Mouse (Mus musculus) testis, adult 2 months (tissue): ENCODE data around the gene Cpsf3. TPM values are rescaled to one million over a fixed set of nuclear protein-coding genes. Genes with fewer than 3 reads are reported as not detected.

Source experiments
- H3K27ac ChIP-seq: fragments of 200-500 bp; 2 replicates; pipeline ENCODE4 v1.5.1; 2012; ENCODE audit warnings: low read depth, low read length; ENCODE audit not compliant: control insufficient read depth, insufficient read depth
- H3K27me3 ChIP-seq: fragments of 200-500 bp; 2 replicates; pipeline ENCODE4 v1.6.1; 2012; ENCODE audit warnings: mild to moderate bottlenecking, low read length, moderate library complexity; ENCODE audit not compliant: control insufficient read depth, insufficient read depth
- H3K36me3 ChIP-seq: fragments of 200-500 bp; 2 replicates; pipeline ENCODE4 v1.6.1; 2012; ENCODE audit warnings: mild to moderate bottlenecking, low read length; ENCODE audit not compliant: control insufficient read depth, insufficient read depth
- H3K4me1 ChIP-seq: fragments of 200-500 bp; 2 replicates; pipeline ENCODE4 v1.6.1; 2012; ENCODE audit warnings: low read length; ENCODE audit not compliant: control insufficient read depth, insufficient read depth
- H3K4me3 ChIP-seq: fragments of 200-500 bp; 2 replicates; pipeline ENCODE4 v1.5.1; 2012; ENCODE audit warnings: low read depth, mild to moderate bottlenecking, low read length, moderate library complexity, mixed read lengths; ENCODE audit not compliant: control insufficient read depth
- CTCF ChIP-seq: fragments of 200-500 bp; IDR thresholded peaks from 2 replicates; pipeline ENCODE4 v1.5.1; 2012; ENCODE audit warnings: low read depth, mild to moderate bottlenecking, inconsistent platforms, low read length, moderate library complexity; ENCODE audit not compliant: control insufficient read depth, insufficient read depth, insufficient replicate concordance
- POLR2A ChIP-seq: fragments of 200-500 bp; IDR thresholded peaks from 2 replicates; pipeline ENCODE4 v1.6.1; 2012; ENCODE audit warnings: low read depth, mild to moderate bottlenecking, inconsistent platforms, low read length, moderate library complexity; ENCODE audit not compliant: control insufficient read depth
- polyA plus RNA-seq: library from polyadenylated mRNA; depleted of rRNA; stranded (reverse); fragments of >200 nt; gene quantifications from 2 replicates; pipeline ENCODE4 v1.2.3, GENCODE M21; 2012

Cpsf3 gene
- polyA plus RNA-seq, 1 experiment, result 21.6 TPM

DNA sequence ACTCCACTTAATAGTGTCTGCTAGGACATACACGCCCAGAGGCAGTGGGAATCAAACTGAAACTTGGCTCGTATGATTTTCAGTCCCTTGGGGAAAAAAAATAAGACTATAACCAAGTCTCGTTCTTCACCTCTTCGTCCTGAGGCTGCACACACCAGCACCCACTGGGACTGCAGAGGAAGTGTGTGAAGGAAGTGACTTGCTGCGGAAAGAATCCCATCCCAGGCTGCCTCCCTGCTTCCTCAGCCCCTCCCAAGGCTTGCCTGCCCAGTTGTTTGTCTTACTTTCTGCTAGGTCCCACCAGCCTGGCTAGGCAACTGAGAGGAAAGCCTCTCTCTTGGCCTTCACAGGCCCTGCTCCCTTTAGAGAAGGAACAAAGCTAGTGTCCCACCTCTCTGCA is 20.9 kb upstream of the Cpsf3 start:
- no peak overlapping the region for H3K4me3 ChIP-seq
- H3K4me1 ChIP-seq, result no peaks in the 10 kb centered on the region
- no peak overlapping the region for H3K27ac ChIP-seq
- H3K27me3 ChIP-seq, result no peaks in the 10 kb centered on the region
- H3K36me3 ChIP-seq, result no peaks in the 10 kb centered on the region
- TF ChIP-seq POLR2A (no peak), CTCF (no peak)

DNA sequence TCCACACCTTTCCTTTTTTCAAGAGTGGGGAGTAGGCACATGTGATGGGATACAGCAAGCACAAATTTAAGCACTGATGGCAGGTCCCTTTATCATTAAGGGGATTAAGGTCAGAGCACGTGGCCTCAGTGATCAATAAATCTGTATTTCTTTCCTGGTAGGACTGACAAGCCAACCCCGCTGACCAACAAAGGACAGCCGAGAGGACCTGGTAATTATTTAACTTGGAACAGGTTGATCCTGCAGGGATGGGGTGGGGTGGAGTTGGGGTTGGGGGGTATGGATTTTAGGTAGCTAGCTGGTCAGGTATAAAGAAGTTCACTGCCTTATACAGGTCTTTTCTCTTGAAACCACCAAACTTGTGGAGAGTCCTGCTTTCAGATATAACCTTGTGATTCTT is 20.2 kb upstream of the Cpsf3 start:
- Histone ChIP-seq H3K4me3 (no peak overlapping the region), H3K36me3 (no peaks in the 10 kb centered on the region), H3K27me3 (no peaks in the 10 kb centered on the region), H3K4me1 (no peaks in the 10 kb centered on the region), H3K27ac (no peak overlapping the region)
- TF ChIP-seq POLR2A (no peak), CTCF (no peak)

DNA sequence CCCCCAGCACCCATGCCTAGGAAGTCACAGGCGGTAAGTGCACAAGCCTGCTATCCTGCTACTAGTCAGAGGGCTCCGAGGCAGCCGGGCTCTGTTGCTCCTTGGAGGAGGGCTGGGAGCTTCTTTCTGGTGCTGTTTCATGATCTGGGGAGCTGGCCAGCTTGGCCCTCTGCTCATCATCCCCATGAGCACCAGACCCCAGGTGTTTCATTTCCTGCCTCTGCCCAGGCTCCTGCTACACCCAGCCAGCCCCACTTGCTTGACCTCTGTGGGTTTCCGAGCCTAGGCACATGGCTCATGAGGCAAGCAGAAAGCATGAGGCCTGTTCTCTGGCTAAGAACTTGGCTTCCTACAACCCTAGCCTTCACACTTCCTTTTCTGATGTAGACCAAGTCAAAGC is 19.7 kb upstream of the Cpsf3 start:
- no peak overlapping the region for H3K27ac ChIP-seq
- H3K4me3 ChIP-seq, result no peak overlapping the region
- no peaks in the 10 kb centered on the region for H3K27me3 ChIP-seq
- H3K36me3 ChIP-seq, result no peaks in the 10 kb centered on the region; the same call in 1 of the 2 replicates
- H3K4me1 ChIP-seq, result no peaks in the 10 kb centered on the region
- no peak for TF ChIP-seq POLR2A
- TF ChIP-seq CTCF, result no peak

DNA sequence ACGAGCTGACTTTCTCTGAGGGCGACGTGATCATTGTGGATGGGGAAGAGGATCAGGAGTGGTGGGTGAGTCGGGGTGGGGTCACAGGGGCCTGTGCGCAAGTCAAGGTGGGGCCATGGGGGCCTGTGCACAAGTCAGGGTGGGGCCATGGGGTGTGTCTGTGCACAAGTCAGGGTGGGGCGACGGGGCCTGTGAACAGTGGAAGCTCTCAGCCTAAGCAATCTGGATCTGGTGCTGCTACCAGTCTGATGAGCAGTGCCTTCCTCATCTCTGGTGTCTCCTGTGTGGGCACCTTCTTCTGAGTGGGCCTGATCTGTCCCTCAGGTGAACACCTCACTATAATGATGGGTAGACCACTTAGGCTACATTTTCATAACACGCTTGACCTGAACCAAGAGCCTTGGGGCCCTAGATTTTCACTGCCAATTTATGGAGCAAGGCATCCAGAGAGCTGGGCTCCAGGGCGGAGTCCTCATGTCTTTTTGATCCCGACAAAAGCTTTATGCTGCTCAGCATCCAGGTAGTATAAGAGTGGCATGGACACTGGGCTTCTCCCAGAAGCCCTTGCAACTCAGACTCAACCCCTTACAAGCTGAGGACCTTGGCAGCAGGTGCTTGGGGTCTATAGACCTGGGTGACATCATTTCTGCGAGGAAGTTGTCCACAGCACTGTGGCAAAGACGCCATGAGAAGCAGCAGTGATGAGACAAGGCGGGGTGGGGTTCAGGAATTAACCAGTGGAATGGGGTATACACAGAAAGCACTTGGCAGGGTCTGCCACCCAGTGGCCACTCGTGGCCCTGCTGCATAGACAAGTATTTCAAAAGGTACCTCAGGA is 19.0 kb upstream of the Cpsf3 start:
- no peaks in the 10 kb centered on the region; the same call in 1 of the 2 replicates for H3K36me3 ChIP-seq
- no peaks in the 10 kb centered on the region for H3K4me1 ChIP-seq
- no peak for TF ChIP-seq POLR2A
- TF ChIP-seq CTCF, result peak; percentile 53; the same call in 1 of the 2 replicates
- no peak overlapping the region for H3K27ac ChIP-seq
- no peak overlapping the region for H3K4me3 ChIP-seq
- H3K27me3 ChIP-seq, result no peaks in the 10 kb centered on the region

DNA sequence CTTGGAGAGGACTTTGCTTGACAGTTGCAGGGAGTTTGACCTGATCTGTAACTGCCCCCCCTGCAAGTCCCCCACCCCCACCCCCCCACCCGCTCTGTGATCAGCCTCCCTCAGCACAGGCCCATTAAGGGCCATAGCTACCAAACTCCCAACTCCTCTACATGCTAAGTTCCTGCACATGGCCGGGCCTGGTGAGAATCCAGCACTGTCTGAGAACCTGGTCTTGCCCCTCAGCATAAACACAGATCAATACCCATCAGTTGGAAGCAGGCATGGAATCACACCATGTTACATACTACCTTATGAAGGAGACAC is 18.4 kb upstream of the Cpsf3 start:
- H3K27me3 ChIP-seq, result no peaks in the 10 kb centered on the region
- H3K27ac ChIP-seq, result no peak overlapping the region
- no peak for TF ChIP-seq CTCF
- TF ChIP-seq POLR2A, result no peak
- no peak overlapping the region for H3K4me3 ChIP-seq
- H3K36me3 ChIP-seq, result no peaks in the 10 kb centered on the region; the same call in 1 of the 2 replicates
- no peaks in the 10 kb centered on the region for H3K4me1 ChIP-seq

DNA sequence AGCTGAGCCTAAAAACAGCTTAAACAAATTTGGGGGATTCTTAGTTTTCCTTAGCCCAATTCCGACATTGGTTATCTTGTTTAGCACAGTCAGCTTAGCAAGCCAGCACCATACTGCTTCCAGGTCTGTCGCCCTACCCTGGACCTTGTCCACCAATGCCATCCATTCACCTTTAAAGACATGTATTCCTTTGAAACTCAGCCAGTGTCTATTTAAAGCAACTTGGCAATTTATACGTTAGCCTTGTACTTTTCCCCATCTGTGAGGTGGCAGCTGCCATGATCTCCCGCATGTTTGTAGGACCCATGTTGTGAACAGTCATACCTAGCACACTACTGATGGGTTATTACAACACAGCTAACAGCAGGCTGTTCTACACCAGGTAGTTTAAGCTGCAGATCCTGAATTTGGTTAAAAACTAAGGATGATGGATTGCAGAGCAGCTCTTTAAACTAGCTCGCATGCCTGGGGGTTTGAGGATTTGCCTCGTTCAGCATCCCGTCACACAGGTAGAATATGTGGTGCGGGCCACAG is 17.0 kb upstream of the Cpsf3 start:
- H3K27me3 ChIP-seq, result no peaks in the 10 kb centered on the region
- no peaks in the 10 kb centered on the region for H3K4me1 ChIP-seq
- TF ChIP-seq CTCF, result no peak
- no peak for TF ChIP-seq POLR2A
- no peak overlapping the region for H3K4me3 ChIP-seq
- H3K27ac ChIP-seq, result no peak overlapping the region
- H3K36me3 ChIP-seq, result no peaks in the 10 kb centered on the region; the same call in 1 of the 2 replicates

DNA sequence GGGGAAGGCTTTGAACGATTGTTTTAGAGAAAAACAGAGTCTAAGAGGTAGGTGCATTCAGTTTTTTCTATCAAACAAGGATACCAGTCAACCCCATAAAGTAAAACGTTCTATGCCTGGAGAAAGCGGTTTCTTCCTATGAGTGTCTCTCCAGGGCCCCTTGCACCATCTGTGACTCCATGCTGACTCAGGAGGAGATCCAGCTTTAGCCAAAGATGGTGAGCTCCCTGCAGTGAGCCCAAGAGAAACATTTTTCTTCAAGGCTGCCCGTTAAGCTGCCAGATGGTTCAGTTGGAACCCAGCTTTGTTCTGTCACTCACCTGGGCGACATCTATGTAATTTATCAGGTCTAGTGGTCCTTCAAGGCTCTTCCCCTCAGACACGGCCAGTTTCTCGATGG is 10.7 kb upstream of the Cpsf3 start:
- H3K27me3 ChIP-seq, result no peaks in the 10 kb centered on the region
- H3K4me3 ChIP-seq, result no peak overlapping the region
- TF ChIP-seq POLR2A (no peak), CTCF (no peak)
- no peak overlapping the region for H3K27ac ChIP-seq
- no peaks in the 10 kb centered on the region for H3K4me1 ChIP-seq
- H3K36me3 ChIP-seq, result peaks cover 2% of the 10 kb centered on the region; the same call in 1 of the 2 replicates
